Mouse (Mus musculus) heart, postnatal 0 days (tissue): ENCODE measurements at regions not wholly inside any gene's neighbourhood (a gene's known extent, or its start where the extent isn't known, plus 50 kb on each side); places are given as distances from the start of the nearest gene placed in this dataset.

Experiments
- CTCF ChIP-seq: IDR thresholded peaks from 2 replicates; pipeline ENCODE4 v1.5.1; 2016; ENCODE audit warnings: antibody characterized with exemption, control low read depth, low read depth
- EP300 ChIP-seq: IDR thresholded peaks from 2 replicates; pipeline ENCODE4 v1.6.1; 2016; ENCODE audit warnings: antibody characterized with exemption, low read depth

DNA sequence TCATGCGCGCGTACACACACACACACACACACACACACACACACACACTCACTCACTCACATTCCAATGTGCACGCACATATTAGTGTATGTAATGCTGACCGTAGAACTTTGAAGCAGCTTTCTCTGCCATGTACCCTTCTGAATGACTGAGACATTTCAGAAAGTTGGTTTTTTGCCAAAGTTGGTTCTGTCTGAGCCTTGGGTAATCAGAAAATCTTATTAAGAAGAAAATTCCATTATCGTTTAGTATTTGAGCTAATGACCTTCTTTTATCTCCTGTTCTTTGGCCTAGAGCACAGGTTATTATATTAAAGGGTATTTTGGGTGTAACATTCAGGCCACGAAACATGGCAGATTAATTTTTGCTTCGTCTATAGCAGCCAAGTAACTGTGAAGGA is 67.1 kb upstream of the Fam13c start:
- TF ChIP-seq EP300 (no peak), CTCF (no peak)
